Mouse (Mus musculus) adrenal gland (tissue): ENCODE measurements around the gene Rab5if.

Source experiments
- intact Hi-C: fragments of 180-260 bp; cut with DNase I; formaldehyde crosslinking; loops from one replicate; pipeline ENCODE4 v1.15.1; 2025

Rab5if gene

GRCm38 (mm10) chr2:156853584-156853983, 9.3 kb upstream of the Rab5if start:
- intact Hi-C loops = loop anchor here (5.0 kb wide), 1 partner anchor 46 kb away; no protein-coding TSS in a partner anchor

GRCm38 (mm10) chr2:156853999-156854771, 8.7 kb upstream of the Rab5if start:
- intact Hi-C loops = loop anchor here (5.0 kb wide), 1 partner anchor 47 kb away; no protein-coding TSS in a partner anchor

DNA sequence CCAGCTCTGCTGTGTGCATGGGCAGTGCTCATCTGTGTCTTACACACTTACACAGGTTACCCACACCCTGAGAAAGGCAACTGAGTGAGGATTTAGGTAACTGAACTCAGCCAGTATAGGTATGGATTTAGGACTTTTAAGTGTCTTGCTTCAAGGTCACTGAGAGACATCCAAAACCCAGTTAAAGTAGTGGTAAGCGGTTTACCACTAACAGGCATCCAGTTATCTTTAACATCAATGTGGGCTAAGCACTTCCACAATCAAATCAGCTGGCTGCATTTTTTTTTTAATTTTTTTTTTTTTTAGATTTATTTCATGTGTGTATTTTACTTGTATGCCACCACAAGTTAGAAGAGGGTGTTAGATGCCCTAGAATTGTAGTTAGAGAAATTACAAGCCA, 6.6 kb upstream of the Rab5if start:
- intact Hi-C loops = no loop called here

- intact Hi-C loops = no loop called here
Observed at GRCm38 (mm10) chr2:156857385-156857791, 5.5 kb upstream of the Rab5if start.

DNA sequence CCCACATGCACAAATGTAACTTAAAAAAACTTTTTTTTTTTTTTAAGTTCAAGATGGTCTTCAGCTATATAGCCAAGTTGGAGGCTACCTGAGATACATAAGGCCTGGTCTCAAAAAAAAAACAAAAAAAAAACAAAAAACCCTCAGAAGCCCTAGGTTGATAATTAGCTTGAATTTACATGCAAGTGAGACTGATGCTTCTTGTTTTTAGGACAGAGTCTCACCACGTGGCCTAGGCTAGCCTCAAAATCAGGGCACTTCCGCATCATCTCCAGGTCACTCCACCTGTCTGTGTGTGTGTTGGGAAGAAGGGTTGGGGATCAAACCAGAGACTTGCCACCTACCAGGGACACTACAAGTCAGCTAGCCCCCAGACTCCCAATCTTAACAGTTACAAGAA, 5.1 kb upstream of the Rab5if start, which contains the start of gene 4930518I15Rik:
4930518I15Rik (minus strand) TSS at position 112 of the 400 bp plus-strand sequence.
- intact Hi-C loops = no loop called here

GRCm38 (mm10) chr2:156858671-156859070, 4.3 kb upstream of the Rab5if start:
- intact Hi-C loops = no loop called here

GRCm38 (mm10) chr2:156862041-156862717, 749 bp upstream of the Rab5if start:
- intact Hi-C loops = no loop called here

- intact Hi-C loops = no loop called here
Observed at GRCm38 (mm10) chr2:156863487-156864160, 696 bp downstream of the Rab5if start.

- intact Hi-C loops = no loop called here
Observed at GRCm38 (mm10) chr2:156864481-156864880, 1.6 kb downstream of the Rab5if start.

DNA sequence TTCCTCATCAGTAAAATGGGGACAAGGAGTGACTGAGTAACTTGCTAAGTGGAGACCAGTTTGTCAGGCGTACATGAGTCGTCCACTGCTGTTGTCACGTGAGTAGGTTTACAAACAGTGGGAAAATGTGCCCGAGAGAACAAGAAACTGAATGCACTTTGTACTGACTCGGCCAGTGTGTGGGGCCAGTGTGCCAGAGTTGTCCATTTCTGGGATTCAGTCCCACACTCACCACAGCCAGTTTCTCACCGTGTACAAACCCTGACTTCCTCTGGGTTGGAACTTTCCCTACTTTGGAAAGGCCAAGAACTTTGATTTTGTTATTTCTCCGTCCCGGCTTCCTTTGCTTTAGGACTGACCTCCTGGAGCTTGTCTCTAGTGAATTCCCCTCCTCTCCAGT, 6.1 kb downstream of the Rab5if start:
- intact Hi-C loops = no loop called here

GRCm38 (mm10) chr2:156869554-156869953, 6.6 kb downstream of the Rab5if start:
- intact Hi-C loops = no loop called here

- intact Hi-C loops = loop anchor here (5.0 to 10.0 kb wide), 2 partner anchors 127 to 224 kb away; no protein-coding TSS in a partner anchor
Observed at GRCm38 (mm10) chr2:156870519-156870918, 7.6 kb downstream of the Rab5if start.

DNA sequence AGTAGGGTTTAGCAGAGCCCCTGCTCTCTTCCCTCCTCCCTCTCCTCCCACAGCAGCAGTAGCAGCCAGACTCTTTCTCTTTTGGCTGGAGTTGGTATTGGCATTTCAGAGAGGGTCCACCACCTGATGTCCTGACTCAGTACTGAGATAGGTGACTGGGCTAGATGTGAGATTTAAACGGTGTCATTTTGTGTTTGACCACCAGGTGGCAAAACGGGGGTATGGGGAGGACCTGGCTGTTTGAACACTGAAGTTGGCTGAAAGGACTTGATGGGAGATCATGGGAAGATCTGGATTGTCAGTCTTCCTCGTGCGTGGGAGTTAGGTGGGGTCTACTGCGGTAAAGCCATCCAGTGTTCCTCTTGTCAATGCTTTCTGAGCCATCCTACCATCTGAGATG, 10.7 kb downstream of the Rab5if start:
- intact Hi-C loops = loop anchor here (5.0 to 10.0 kb wide), 2 partner anchors 124 to 221 kb away; no protein-coding TSS in a partner anchor

DNA sequence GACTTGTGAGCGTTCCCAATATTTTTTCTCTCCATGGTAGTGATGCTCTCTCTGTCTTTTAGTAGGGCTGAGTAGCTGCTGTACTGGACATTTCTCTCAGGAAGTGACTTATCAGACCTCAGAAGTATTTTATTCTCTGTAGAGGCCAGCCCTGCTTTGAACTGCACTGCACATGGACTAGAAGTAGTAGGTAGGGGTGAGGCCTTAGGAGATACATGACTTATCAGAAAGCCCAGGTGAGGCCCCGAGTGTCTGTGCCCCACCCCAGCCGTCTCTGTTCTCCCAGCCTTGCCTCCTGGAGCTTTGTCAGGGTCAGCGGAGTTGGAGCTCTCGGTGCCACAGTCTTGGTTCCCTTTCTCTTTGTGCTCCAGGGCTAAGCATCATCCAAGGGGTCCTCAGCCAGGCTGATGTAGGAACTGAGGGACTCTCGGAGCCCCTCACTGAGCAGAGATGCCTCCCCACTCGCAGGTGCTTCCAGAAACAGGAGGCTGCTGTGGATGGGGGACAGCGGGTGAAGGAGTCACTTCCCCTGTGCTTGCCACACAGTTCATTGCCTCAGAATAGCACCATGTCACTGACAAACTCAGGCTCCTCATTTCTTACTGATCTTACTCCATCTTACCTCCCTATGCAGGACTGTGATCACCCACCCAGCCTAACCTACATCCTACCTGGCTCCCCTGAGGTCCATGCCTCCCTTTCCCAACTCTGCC, 11.3 kb downstream of the Rab5if start:
- intact Hi-C loops = loop anchor here (5.0 to 10.0 kb wide), 2 partner anchors 123 to 221 kb away; no protein-coding TSS in a partner anchor

DNA sequence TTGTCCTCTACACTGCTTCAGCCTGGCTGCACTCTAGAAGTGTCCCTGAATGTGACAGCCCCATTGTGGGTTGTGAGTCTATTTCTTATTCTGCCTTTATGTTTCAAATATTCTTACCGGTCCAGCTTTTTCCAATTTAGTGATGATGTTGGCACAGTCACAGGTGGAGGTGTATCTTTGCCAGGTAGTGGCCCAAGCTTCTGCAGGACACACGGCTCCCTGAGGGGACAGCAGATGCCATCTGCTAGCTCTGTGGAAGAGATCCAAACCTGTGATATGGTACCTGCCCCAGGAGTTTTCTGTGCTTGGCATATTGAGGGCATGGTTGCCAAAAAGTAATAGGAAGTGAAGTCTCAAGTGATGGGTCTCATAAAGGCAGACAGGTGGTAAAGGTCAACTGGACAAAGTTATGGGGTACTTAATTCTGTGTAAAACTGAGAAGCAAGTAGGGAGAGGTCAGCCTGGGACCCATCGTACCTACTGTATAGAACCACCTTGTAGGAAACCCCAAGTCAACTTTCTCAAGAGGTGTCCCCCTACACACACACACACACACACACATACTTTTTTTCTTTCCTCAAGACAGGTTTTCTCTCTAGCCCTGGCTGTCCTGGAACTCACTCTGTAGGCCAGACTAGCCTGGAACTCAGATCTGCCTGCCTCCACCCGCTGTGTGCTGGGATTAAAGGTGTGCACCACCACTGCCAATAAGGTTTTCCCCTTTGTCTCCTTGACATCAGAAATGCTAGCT, 12.0 kb downstream of the Rab5if start:
- intact Hi-C loops = loop anchor here (5.0 to 10.0 kb wide), 2 partner anchors 122 to 220 kb away; no protein-coding TSS in a partner anchor

DNA sequence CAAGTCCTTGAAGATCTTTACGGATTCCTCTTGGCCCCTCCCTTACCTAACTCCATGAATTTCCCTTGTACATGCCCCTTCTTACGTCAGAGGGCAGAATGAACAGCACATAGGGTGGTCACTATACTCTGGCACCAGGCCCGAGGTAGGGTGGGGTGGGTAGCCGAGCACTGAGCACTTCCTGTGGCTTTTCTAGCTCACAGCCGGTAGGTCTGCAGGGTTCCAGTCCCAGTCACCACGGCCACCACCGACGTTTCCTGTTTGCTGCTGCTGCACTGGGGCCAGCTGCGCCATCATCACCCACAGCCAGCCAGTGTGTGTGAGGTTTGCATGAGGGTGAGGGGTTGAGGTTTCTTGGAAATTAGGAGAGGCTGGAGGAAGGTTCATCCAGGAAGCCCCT, 14.8 kb downstream of the Rab5if start:
- intact Hi-C loops = loop anchor here (10.0 kb wide), 1 partner anchor 217 kb away; no protein-coding TSS in a partner anchor

DNA sequence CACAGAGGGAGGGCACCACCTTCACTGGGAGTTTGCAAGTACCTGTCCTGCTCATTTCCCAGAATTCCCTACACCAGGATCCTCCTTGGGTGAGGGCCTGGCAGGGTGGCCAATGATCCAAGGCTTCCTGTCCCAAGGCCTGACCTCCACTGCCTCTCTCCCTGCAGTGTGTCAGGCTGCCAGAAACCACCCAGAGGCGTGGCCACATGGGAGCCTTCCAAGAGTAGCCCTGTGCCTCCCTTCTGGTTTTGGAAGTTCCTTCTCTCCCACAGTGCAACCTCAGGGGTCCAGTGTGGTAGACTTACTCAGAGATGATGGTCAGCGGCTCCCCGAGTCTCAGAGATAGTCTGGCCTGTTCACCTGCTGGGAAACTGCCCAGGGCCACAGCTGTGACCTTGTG, 16.6 kb downstream of the Rab5if start:
- intact Hi-C loops = loop anchor here (10.0 kb wide), 1 partner anchor 215 kb away; no protein-coding TSS in a partner anchor

GRCm38 (mm10) chr2:156882431-156883001, 19.6 kb downstream of the Rab5if start:
- intact Hi-C loops = no loop called here

- intact Hi-C loops = no loop called here
Observed at GRCm38 (mm10) chr2:156884396-156885211, 21.7 kb downstream of the Rab5if start.
